ENCODE assay signal across 9 mouse cellular contexts in genomic region chr11:95144091-95144945, GRCm38 (mm10). TPM values are rescaled to one million over a fixed set of nuclear protein-coding genes. Genes with fewer than 3 reads are reported as not detected.
A peak's percentile ranks its signal among the peaks of the same experiment; 100 is the strongest.
DNase-seq lines count a peak whose midpoint lies in the region; ATAC-seq and TF ChIP-seq lines count a peak whose summit lies in the region.
"Had no signal": no experiment of that assay in that cellular context is flagged by ENCODE, and none has a peak within 500 bp of the region (broad histone marks: within the 10 kb centered on the region; RNA-seq: fewer than 3 reads in every experiment).

No protein-coding gene starts in this region.

- peaks cover 99% of the 10 kb centered on the region for H3K27me3 ChIP-seq in hindbrain, embryonic 12.5 days
- peaks cover 88% of the 10 kb centered on the region for H3K27me3 ChIP-seq in hindbrain, postnatal 0 days (ENCODE audit: insufficient read depth, low read length)
- H3K27me3 ChIP-seq in spleen, adult 2 months (ENCODE audit: control insufficient read depth, insufficient read depth, low read length): peaks cover 35% of the 10 kb centered on the region
- H3K27me3 ChIP-seq in intestine, postnatal 0 days (replicated peaks; ENCODE audit: control insufficient read depth, insufficient read depth, low read length): peaks cover 94% of the 10 kb centered on the region

- no peaks in the 10 kb centered on the region for H3K9me3 ChIP-seq in hindbrain, embryonic 12.5 days (replicated peaks)
- no peaks in the 10 kb centered on the region for H3K9me3 ChIP-seq in hindbrain, postnatal 0 days (ENCODE audit: low read length)
- H3K9me3 ChIP-seq in intestine, postnatal 0 days (ENCODE audit: control insufficient read depth): no peaks in the 10 kb centered on the region

- H3K4me1 ChIP-seq in hindbrain, embryonic 12.5 days: peaks cover 26% of the 10 kb centered on the region
- peaks cover 8% of the 10 kb centered on the region for H3K4me1 ChIP-seq in hindbrain, postnatal 0 days (ENCODE audit: insufficient read depth, low read length)
- no peaks in the 10 kb centered on the region; the same call in 1 of the 2 replicates for H3K4me1 ChIP-seq in spleen, adult 2 months (ENCODE audit: control insufficient read depth, insufficient read depth, insufficient read length)
- peaks cover 7% of the 10 kb centered on the region; the same call in 1 of the 2 replicates for H3K4me1 ChIP-seq in intestine, postnatal 0 days (replicated peaks; ENCODE audit: control insufficient read depth, insufficient read depth, low read length)

- no peak overlapping the region for H3K4me3 ChIP-seq in hindbrain, embryonic 12.5 days
- H3K4me3 ChIP-seq in hindbrain, postnatal 0 days (ENCODE audit: low read length): no peak overlapping the region
- 0 out of 2 replicates have a peak overlapping the region, but pooled peaks have one; percentile 35 for H3K4me3 ChIP-seq in spleen, adult 2 months (ENCODE audit: extremely low read depth, insufficient read depth, insufficient read length)
- peak overlapping the region; percentile 50 for H3K4me3 ChIP-seq in intestine, postnatal 0 days (ENCODE audit: low read depth, low read length)

- 12% methylated on average over 9 of the region's 9 CpGs for WGBS in hindbrain, embryonic 12.5 days
- WGBS in hindbrain, postnatal 0 days: 6% methylated on average over 9 of the region's 9 CpGs
- 20% methylated on average over 9 of the region's 9 CpGs for WGBS in spleen, adult 2 months
- 18% methylated on average over 9 of the region's 9 CpGs for WGBS in intestine, postnatal 0 days

- intact Hi-C loops in left cerebral cortex, postnatal 36 days (cut with DNase I): loop anchor here (10.0 kb wide), 1 partner anchor 860 kb away; the partner anchor contains the start of gene Igf2bp1

- no peak for DNase-seq in hindbrain, postnatal 0 days (ENCODE audit: low spot score)
- DNase-seq in spleen, adult 2 months (ENCODE audit: low read depth in 1 of 2, low spot score in 2 of 2): no peak
- no peak for DNase-seq in spleen, adult 12 weeks (ENCODE audit: low spot score)
- no peak for DNase-seq in layer of hippocampus, adult 8-10 months (ENCODE audit: low spot score in 2 of 2)
- DNase-seq in left cerebral cortex, postnatal 36 days (ENCODE audit: low spot score in 2 of 2): no peak
- DNase-seq: lung, postnatal 10 days; right cerebral cortex, postnatal 4 days had no signal

- no peak for TF ChIP-seq CTCF in hindbrain, postnatal 0 days (IDR thresholded peaks at IDR 0.05; ENCODE audit: low read depth)
- TF ChIP-seq CTCF in spleen, adult 2 months (IDR thresholded peaks at IDR 0.05; ENCODE audit: extremely low read depth, insufficient read depth, insufficient read length, insufficient replicate concordance): no peak
- no peak for TF ChIP-seq CTCF in intestine, postnatal 0 days (IDR thresholded peaks at IDR 0.05; ENCODE audit: low read depth)

- H3K4me2 ChIP-seq in hindbrain, embryonic 12.5 days (replicated peaks): 0 out of 2 replicates have a peak overlapping the region, but pooled peaks have one; percentile 60
- no peak overlapping the region for H3K4me2 ChIP-seq in hindbrain, postnatal 0 days (ENCODE audit: low read depth, low read length)
- no peak overlapping the region for H3K4me2 ChIP-seq in intestine, postnatal 0 days (replicated peaks; ENCODE audit: low read depth)

- TF ChIP-seq POLR2A in spleen, adult 2 months (IDR thresholded peaks at IDR 0.05; ENCODE audit: low read depth, low read length): no peak

- H3K9ac ChIP-seq in hindbrain, embryonic 12.5 days: no peak overlapping the region
- H3K9ac ChIP-seq in hindbrain, postnatal 0 days (replicated peaks; ENCODE audit: low read length): no peak overlapping the region
- no peak overlapping the region for H3K9ac ChIP-seq in intestine, postnatal 0 days (ENCODE audit: low read depth, low read length)

- H3K27ac ChIP-seq in hindbrain, embryonic 12.5 days: no peak overlapping the region
- H3K27ac ChIP-seq in hindbrain, postnatal 0 days: no peak overlapping the region
- no peak overlapping the region for H3K27ac ChIP-seq in spleen, adult 2 months (ENCODE audit: insufficient read depth, low read length)
- no peak overlapping the region for H3K27ac ChIP-seq in intestine, postnatal 0 days (ENCODE audit: low read depth, low read length)

- no peaks in the 10 kb centered on the region for H3K36me3 ChIP-seq in hindbrain, embryonic 12.5 days
- no peaks in the 10 kb centered on the region for H3K36me3 ChIP-seq in hindbrain, postnatal 0 days (ENCODE audit: insufficient read depth, low read length)
- H3K36me3 ChIP-seq in spleen, adult 2 months (ENCODE audit: control insufficient read depth, insufficient read depth, low read length): no peaks in the 10 kb centered on the region
- H3K36me3 ChIP-seq in intestine, postnatal 0 days (ENCODE audit: control insufficient read depth, insufficient read depth): no peaks in the 10 kb centered on the region

- ATAC-seq in hindbrain, embryonic 12.5 days (ENCODE audit: low FRiP score): no peak
- no peak for ATAC-seq in hindbrain, postnatal 0 days
- ATAC-seq in intestine, postnatal 0 days: no peak

RNA-seq across cellular contexts. Expression of gene Dlx4, which starts 1.7 kb away (rescaled TPM):
- 0.21 and 1.2 TPM in 2 replicates for polyA plus RNA-seq in hindbrain, embryonic 12.5 days (2016; fragmentation: Nextera tagmentation; extraction: Ambion mirVana)
- 0.52 and 0.68 TPM in 2 replicates for total RNA-seq in hindbrain, postnatal 0 days (2014; rRNA removed)
- 0.29 and 0.43 TPM in 2 replicates for polyA plus RNA-seq in hindbrain, postnatal 0 days (2015; fragmentation: Nextera tagmentation; extraction: Ambion mirVana)
- polyA plus RNA-seq in spleen, adult 2 months (2012; rRNA removed): not detected in 2 replicates
- not detected in 2 replicates for polyA plus RNA-seq in intestine, postnatal 0 days (2015; fragmentation: Nextera tagmentation; extraction: Ambion mirVana)
- under 1 TPM in 1 of 4 experiments, not detected in 3; 0.33 TPM for total RNA-seq in layer of hippocampus, adult 8-10 months (2022)
- total RNA-seq in left cerebral cortex, postnatal 36 days (2021): not detected

RNA-seq across cellular contexts. Expression of gene Dlx3, which starts 24.4 kb away (rescaled TPM):
- 4.7 and 7.3 TPM in 2 replicates for polyA plus RNA-seq in hindbrain, embryonic 12.5 days (2016; fragmentation: Nextera tagmentation; extraction: Ambion mirVana)
- 0.18 and 0.37 TPM in 2 replicates for total RNA-seq in hindbrain, postnatal 0 days (2014; rRNA removed)
- polyA plus RNA-seq in hindbrain, postnatal 0 days (2015; fragmentation: Nextera tagmentation; extraction: Ambion mirVana): 0.23 and 0.28 TPM in 2 replicates
- polyA plus RNA-seq in spleen, adult 2 months (2012; rRNA removed): not detected in 2 replicates
- polyA plus RNA-seq in intestine, postnatal 0 days (2015; fragmentation: Nextera tagmentation; extraction: Ambion mirVana): 0.30 and 0.44 TPM in 2 replicates
- under 1 TPM in 1 of 4 experiments, not detected in 3; 0.12 TPM for total RNA-seq in layer of hippocampus, adult 8-10 months (2022)
- total RNA-seq in left cerebral cortex, postnatal 36 days (2021): not detected

Comparison
In these comparisons a context has a peak if more than half of its experiments do, and no peak if none do; other contexts are left out.
1. H3K4me3 ChIP-seq: peak in spleen, adult 2 months (single experiment) and intestine, postnatal 0 days (single experiment); none in hindbrain, embryonic 12.5 days (single experiment) and hindbrain, postnatal 0 days (single experiment).